Mouse (Mus musculus): ENCODE results near the gene Nampt. TPM values are rescaled to one million over a fixed set of nuclear protein-coding genes. Genes with fewer than 3 reads are reported as not detected.

Gene Nampt
- total RNA-seq, 2 experiments from 2014 or later = 90.3 to 94.4 TPM

DNA sequence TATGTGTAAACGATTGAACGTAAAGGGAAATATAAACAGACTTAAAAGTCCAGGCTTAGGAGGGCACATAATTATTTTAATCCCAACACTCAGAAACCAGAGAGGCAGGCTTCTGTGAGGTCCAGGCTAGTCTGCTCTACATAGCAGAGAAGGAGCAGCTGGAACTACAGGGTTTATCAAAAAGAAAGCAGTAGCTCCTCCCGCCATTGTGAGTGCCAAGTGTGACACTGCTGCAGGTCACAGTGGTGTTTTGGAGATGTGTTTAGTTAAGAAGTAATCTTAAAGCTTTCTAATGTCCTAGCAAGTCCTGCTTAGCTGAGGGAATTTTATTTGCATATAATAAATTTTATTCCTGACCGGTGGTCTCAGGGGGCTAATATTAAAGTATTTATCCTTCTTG lies 2.7 kb downstream of the Nampt start:
- H3K27ac ChIP-seq = peak overlapping the region; percentile 99
- no peak for TF ChIP-seq CTCF (IDR thresholded peaks at IDR 0.05)
- peak overlapping the region; percentile 100 for H3K4me3 ChIP-seq
- intact Hi-C loops (cut with DNase I) = loop anchor here (5.0 kb wide), 2 partner anchors 75 to 445 kb away; partner anchors contain the start of gene Ccdc71l
- peak; percentile 48 for DNase-seq

GRCm38 (mm10) chr12:32824586-32824985 lies 5.2 kb downstream of the Nampt start:
- intact Hi-C loops (cut with DNase I) = loop anchor here (5.0 kb wide), 2 partner anchors 73 to 447 kb away; partner anchors contain the start of gene Ccdc71l
- Histone ChIP-seq H3K27ac (peak overlapping the region; percentile 99), H3K4me3 (no peak overlapping the region)
- TF ChIP-seq CTCF (IDR thresholded peaks at IDR 0.05) = no peak
- DNase-seq = no peak

- DNase-seq = peak; percentile 60
- TF ChIP-seq CTCF (IDR thresholded peaks at IDR 0.05) = peak; percentile 71
- H3K27ac ChIP-seq = peak overlapping the region; percentile 79
- intact Hi-C loops (cut with DNase I) = no loop called here
- H3K4me3 ChIP-seq = no peak overlapping the region
Observed at GRCm38 (mm10) chr12:32826971-32827370, 7.6 kb downstream of the Nampt start.

DNA sequence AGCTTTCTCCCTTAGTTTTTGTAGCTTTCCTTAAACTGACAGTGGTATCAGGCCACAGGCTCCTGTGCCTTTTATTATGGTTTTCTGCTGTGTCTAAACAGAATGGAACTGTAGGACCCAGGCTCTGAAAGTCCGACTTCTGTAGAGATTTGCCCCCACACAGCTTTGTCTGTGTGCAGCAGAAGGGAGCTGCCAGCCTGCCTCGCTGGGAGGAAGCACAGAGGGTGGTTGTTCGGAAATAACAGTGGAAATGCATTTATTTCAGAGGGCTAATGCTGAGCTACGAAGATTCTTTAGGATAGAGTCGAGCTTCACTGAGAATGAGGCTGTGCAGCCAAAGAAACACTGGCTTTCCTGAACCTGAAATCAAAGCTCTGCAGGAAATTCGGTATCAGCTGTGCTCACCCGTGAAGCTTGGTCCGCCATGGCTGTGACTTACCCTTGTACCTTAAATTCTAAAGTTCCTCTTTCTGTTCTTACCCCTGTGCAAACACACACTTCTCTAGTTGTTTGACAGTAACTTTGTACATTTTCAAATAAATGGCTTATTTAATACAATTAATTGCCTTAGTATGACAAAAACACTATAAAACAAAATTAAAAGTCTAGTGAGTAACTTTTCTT lies 8.9 kb downstream of the Nampt start:
- Histone ChIP-seq H3K4me3 (peak overlapping the region; percentile 24), H3K27ac (peak overlapping the region; percentile 79)
- no peak for DNase-seq
- TF ChIP-seq CTCF (IDR thresholded peaks at IDR 0.05) = no peak
- intact Hi-C loops (cut with DNase I) = loop anchor here (2.0 kb wide), 1 partner anchor 189 kb away; no protein-coding TSS in a partner anchor

- Histone ChIP-seq H3K4me3 (no peak overlapping the region), H3K27ac (peak overlapping the region; percentile 79)
- no peak for TF ChIP-seq CTCF (IDR thresholded peaks at IDR 0.05)
- peak; percentile 45 for DNase-seq
- intact Hi-C loops (cut with DNase I) = loop anchor here (2.0 kb wide), 1 partner anchor 191 kb away; no protein-coding TSS in a partner anchor
Observed at GRCm38 (mm10) chr12:32829321-32830090, 10.2 kb downstream of the Nampt start.

- no peak for TF ChIP-seq CTCF (IDR thresholded peaks at IDR 0.05)
- intact Hi-C loops (cut with DNase I) = no loop called here
- H3K4me3 ChIP-seq = no peak overlapping the region
- no peak for DNase-seq
- no peak overlapping the region for H3K27ac ChIP-seq
Observed at GRCm38 (mm10) chr12:32832076-32832475, 12.7 kb downstream of the Nampt start.

- intact Hi-C loops (cut with DNase I) = no loop called here
- H3K4me3 ChIP-seq = no peak overlapping the region
- peak overlapping the region; percentile 67 for H3K27ac ChIP-seq
- no peak for DNase-seq
- no peak for TF ChIP-seq CTCF (IDR thresholded peaks at IDR 0.05)
Observed at GRCm38 (mm10) chr12:32834781-32835180, 15.4 kb downstream of the Nampt start.

DNA sequence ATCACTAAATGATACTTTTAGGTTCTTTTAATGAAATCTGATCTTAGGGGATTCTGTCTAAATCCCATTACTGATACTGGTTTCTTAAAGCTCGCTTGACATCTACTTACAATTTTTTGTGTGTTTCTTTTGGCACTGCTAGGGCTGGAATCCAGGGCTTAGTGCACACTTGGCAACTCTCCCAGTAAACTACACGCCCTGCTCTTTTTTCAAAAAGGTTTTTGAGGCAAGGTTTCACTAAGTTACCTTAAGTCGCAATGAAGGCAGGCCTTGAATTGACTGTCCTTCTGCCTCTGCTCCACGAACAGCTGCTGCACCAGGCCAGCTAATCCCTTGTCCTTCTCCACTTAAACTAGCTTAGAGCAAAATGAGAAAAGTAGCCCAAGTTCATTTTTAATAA lies 15.9 kb downstream of the Nampt start:
- intact Hi-C loops (cut with DNase I) = no loop called here
- no peak for DNase-seq
- no peak for TF ChIP-seq CTCF (IDR thresholded peaks at IDR 0.05)
- Histone ChIP-seq H3K27ac (peak overlapping the region; percentile 67), H3K4me3 (no peak overlapping the region)

DNA sequence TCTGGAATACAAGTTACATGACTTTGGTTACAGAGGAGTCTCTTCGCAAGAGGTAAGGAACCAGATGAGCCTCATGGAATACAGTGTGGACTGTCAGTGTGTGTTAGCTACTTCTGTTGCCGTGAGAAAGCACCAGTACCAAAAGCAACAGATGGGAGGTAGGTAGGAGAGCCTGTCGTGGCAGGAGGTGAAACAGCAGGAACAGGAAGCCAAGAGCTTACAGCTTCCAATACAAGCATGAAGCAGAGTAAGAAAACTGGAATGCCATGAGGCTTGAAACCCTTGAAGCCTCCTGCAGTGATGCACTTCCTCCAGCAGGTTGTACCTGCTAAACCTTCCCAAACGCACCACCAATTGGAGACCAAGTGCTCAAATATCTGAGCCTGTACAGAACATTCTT lies 19.1 kb downstream of the Nampt start:
- Histone ChIP-seq H3K4me3 (no peak overlapping the region), H3K27ac (peak overlapping the region; percentile 88)
- intact Hi-C loops (cut with DNase I) = no loop called here
- no peak for DNase-seq
- TF ChIP-seq CTCF (IDR thresholded peaks at IDR 0.05) = no peak

GRCm38 (mm10) chr12:32838954-32839353 lies 19.6 kb downstream of the Nampt start:
- DNase-seq = no peak
- intact Hi-C loops (cut with DNase I) = no loop called here
- no peak for TF ChIP-seq CTCF (IDR thresholded peaks at IDR 0.05)
- Histone ChIP-seq H3K4me3 (no peak overlapping the region), H3K27ac (peak overlapping the region; percentile 88)

- Histone ChIP-seq H3K27ac (peak overlapping the region; percentile 88), H3K4me3 (no peak overlapping the region)
- DNase-seq = no peak
- intact Hi-C loops (cut with DNase I) = no loop called here
- TF ChIP-seq CTCF (IDR thresholded peaks at IDR 0.05) = no peak
Observed at GRCm38 (mm10) chr12:32841442-32841900, 22.1 kb downstream of the Nampt start.

GRCm38 (mm10) chr12:32846325-32846724 lies 27.0 kb downstream of the Nampt start:
- DNase-seq = no peak
- no peak for TF ChIP-seq CTCF (IDR thresholded peaks at IDR 0.05)
- intact Hi-C loops (cut with DNase I) = no loop called here
- Histone ChIP-seq H3K27ac (no peak overlapping the region), H3K4me3 (no peak overlapping the region)

- DNase-seq = no peak
- Histone ChIP-seq H3K27ac (peak overlapping the region; percentile 88), H3K4me3 (no peak overlapping the region)
- intact Hi-C loops (cut with DNase I) = no loop called here
- no peak for TF ChIP-seq CTCF (IDR thresholded peaks at IDR 0.05)
Observed at GRCm38 (mm10) chr12:32853757-32854156, 34.4 kb downstream of the Nampt start.
